Mouse (Mus musculus) lung, embryonic 16.5 days (tissue): ENCODE data around the gene Wnt16. TPM values are rescaled to one million over a fixed set of nuclear protein-coding genes. Genes with fewer than 3 reads are reported as not detected.
"Not testable (repeated sequence)": the region's sequence is repeated elsewhere in the genome, so short reads cannot be mapped to it uniquely, and the experiment has no call there.

Source experiments
- ATAC-seq: fragments of 200-750 bp; cut with Nextera tagmentation; 2 replicates; pipeline ENCODE4 v1.8.0; 2017; ENCODE audit warnings: low read depth, mild to moderate bottlenecking, moderate library complexity
- H3K27ac ChIP-seq: fragments of 300-500 bp; sonication (generic); 2 replicates; pipeline ENCODE4 v1.5.1; 2014; ENCODE audit warnings: mild to moderate bottlenecking, control low read depth, low read length
- H3K27me3 ChIP-seq: fragments of 300-500 bp; sonication (generic); 2 replicates; pipeline ENCODE4 v1.6.1; 2014; ENCODE audit warnings: low read depth, low read length, mixed read lengths; ENCODE audit not compliant: control insufficient read depth, insufficient read depth
- H3K36me3 ChIP-seq: fragments of 300-500 bp; sonication (generic); 2 replicates; pipeline ENCODE4 v1.6.1; 2014; ENCODE audit warnings: low read length; ENCODE audit not compliant: control insufficient read depth, insufficient read depth
- H3K4me1 ChIP-seq: fragments of 300-500 bp; sonication (generic); replicated peaks from 2 replicates; pipeline ENCODE4 v1.6.1; 2014; ENCODE audit warnings: low read length, mixed read lengths; ENCODE audit not compliant: control insufficient read depth, insufficient read depth
- H3K4me2 ChIP-seq: fragments of 300-500 bp; sonication (generic); 2 replicates; pipeline ENCODE4 v1.6.1; 2014; ENCODE audit warnings: low read depth, low read length, control low read depth
- H3K4me3 ChIP-seq: fragments of 300-500 bp; sonication (generic); 2 replicates; pipeline ENCODE4 v1.5.1; 2014; ENCODE audit warnings: mild to moderate bottlenecking, low read length, control low read depth
- H3K9ac ChIP-seq: fragments of 300-500 bp; sonication (generic); 2 replicates; pipeline ENCODE4 v1.6.1; 2014; ENCODE audit warnings: low read length, control low read depth
- H3K9me3 ChIP-seq: fragments of 300-500 bp; sonication (generic); 2 replicates; pipeline ENCODE4 v1.6.1; 2016; ENCODE audit warnings: low read length; ENCODE audit not compliant: control insufficient read depth
- WGBS: fragments of 180-500 bp; shearing (Covaris S2); extraction: QIAGEN DNeasy Blood & Tissue Kit; methylation state at CpG from one replicate; pipeline ENCODE4 v1.1.7; 2014; 5-methylcytosine and 5-hydroxymethylcytosine counted together
- polyA plus RNA-seq: library from polyadenylated mRNA; unstranded; fragments of >200 nt; fragmentation: Nextera tagmentation; extraction: Ambion mirVana; gene quantifications from 2 replicates; pipeline ENCODE4 v1.2.1, GENCODE M21; 2015

Gene Wnt16
- 0.18 and 0.19 TPM in 2 replicates for polyA plus RNA-seq

- peak within 1 kb of the TSS; percentile 54 for H3K4me2 ChIP-seq
- no peaks in the 10 kb centered on the region for H3K9me3 ChIP-seq
- ATAC-seq: peak; percentile 66
- H3K4me3 ChIP-seq: peak within 1 kb of the TSS; percentile 30
- peaks cover 14% of the 10 kb centered on the region for H3K4me1 ChIP-seq
- WGBS: 1% methylated on average over 20 of the region's 20 CpGs
- H3K36me3 ChIP-seq: no peaks in the 10 kb centered on the region
- no peak within 1 kb of the TSS for H3K27ac ChIP-seq
- no peak within 1 kb of the TSS for H3K9ac ChIP-seq
- H3K27me3 ChIP-seq: peaks cover 27% of the 10 kb centered on the region
Measured at GRCm38 (mm10) chr6:22288004-22288736, at the start of gene Wnt16. TSS of gene Wnt16 (plus strand) at chr6:22288227.

- Histone ChIP-seq H3K4me1 (no peaks in the 10 kb centered on the region), H3K27ac (no peak overlapping the region), H3K9me3 (no peaks in the 10 kb centered on the region), H3K9ac (no peak overlapping the region), H3K4me2 (no peak overlapping the region), H3K27me3 (no peaks in the 10 kb centered on the region), H3K4me3 (no peak overlapping the region), H3K36me3 (no peaks in the 10 kb centered on the region; the same call in 1 of the 2 replicates)
- WGBS: 75% methylated on average over 8 of the region's 8 CpGs
- ATAC-seq: no peak
Measured at GRCm38 (mm10) chr6:22243321-22243720, 44.7 kb upstream of the Wnt16 start.

GRCm38 (mm10) chr6:22246696-22247095 is 41.3 kb upstream of the Wnt16 start:
- H3K4me1 ChIP-seq: no peaks in the 10 kb centered on the region
- H3K27ac ChIP-seq: no peak overlapping the region
- no peak overlapping the region for H3K9ac ChIP-seq
- H3K9me3 ChIP-seq: no peaks in the 10 kb centered on the region
- H3K27me3 ChIP-seq: no peaks in the 10 kb centered on the region
- ATAC-seq: no peak
- WGBS: 87% methylated on average over 2 of the region's 2 CpGs
- no peaks in the 10 kb centered on the region for H3K36me3 ChIP-seq
- no peak overlapping the region for H3K4me2 ChIP-seq
- H3K4me3 ChIP-seq: no peak overlapping the region

GRCm38 (mm10) chr6:22258784-22259183 is 29.2 kb upstream of the Wnt16 start:
- WGBS: 68% methylated on average over 4 of the region's 4 CpGs
- Histone ChIP-seq H3K4me2 (no peak overlapping the region), H3K27ac (no peak overlapping the region), H3K4me1 (no peaks in the 10 kb centered on the region), H3K36me3 (no peaks in the 10 kb centered on the region), H3K4me3 (no peak overlapping the region), H3K9me3 (no peaks in the 10 kb centered on the region), H3K9ac (no peak overlapping the region), H3K27me3 (no peaks in the 10 kb centered on the region)
- ATAC-seq: no peak

- H3K27me3 ChIP-seq: no peaks in the 10 kb centered on the region
- H3K4me2 ChIP-seq: no peak overlapping the region
- no peak overlapping the region for H3K4me3 ChIP-seq
- no peak overlapping the region for H3K9ac ChIP-seq
- WGBS: 55% methylated on average over 4 of the region's 4 CpGs
- H3K9me3 ChIP-seq: no peaks in the 10 kb centered on the region
- ATAC-seq: no peak
- no peaks in the 10 kb centered on the region for H3K36me3 ChIP-seq
- H3K4me1 ChIP-seq: no peaks in the 10 kb centered on the region
- no peak overlapping the region for H3K27ac ChIP-seq
Measured at GRCm38 (mm10) chr6:22262519-22262918, 25.5 kb upstream of the Wnt16 start.

GRCm38 (mm10) chr6:22264094-22264493 is 23.9 kb upstream of the Wnt16 start:
- not testable (repeated sequence) for H3K27ac ChIP-seq, H3K36me3 ChIP-seq, H3K27me3 ChIP-seq, H3K4me1 ChIP-seq, ATAC-seq, H3K4me3 ChIP-seq, H3K4me2 ChIP-seq, H3K9ac ChIP-seq, H3K9me3 ChIP-seq
- 81% methylated on average over 8 of the region's 8 CpGs for WGBS

- Histone ChIP-seq H3K36me3 (no peaks in the 10 kb centered on the region), H3K4me2 (no peak overlapping the region), H3K9ac (no peak overlapping the region), H3K4me1 (no peaks in the 10 kb centered on the region), H3K27me3 (no peaks in the 10 kb centered on the region), H3K27ac (no peak overlapping the region), H3K9me3 (no peaks in the 10 kb centered on the region), H3K4me3 (no peak overlapping the region)
- 79% methylated on average over 4 of the region's 4 CpGs for whole genome bisulfite sequencing
- no peak for ATAC-seq
Measured at GRCm38 (mm10) chr6:22266018-22266417, 22.0 kb upstream of the Wnt16 start.

GRCm38 (mm10) chr6:22267807-22268667 is 20.0 kb upstream of the Wnt16 start:
- WGBS: 72% methylated on average over 5 of the region's 5 CpGs

GRCm38 (mm10) chr6:22268677-22269076 is 19.4 kb upstream of the Wnt16 start:
- no peaks in the 10 kb centered on the region for H3K36me3 ChIP-seq
- no peaks in the 10 kb centered on the region for H3K4me1 ChIP-seq
- no peak overlapping the region for H3K9ac ChIP-seq
- H3K27me3 ChIP-seq: no peaks in the 10 kb centered on the region
- no peak overlapping the region for H3K4me2 ChIP-seq
- H3K9me3 ChIP-seq: no peaks in the 10 kb centered on the region
- H3K27ac ChIP-seq: no peak overlapping the region
- no peak for ATAC-seq
- H3K4me3 ChIP-seq: no peak overlapping the region

More at GRCm38 (mm10) chr6:22267807-22268667, 20.0 kb upstream of the Wnt16 start:
- Histone ChIP-seq H3K4me2 (no peak overlapping the region), H3K9ac (no peak overlapping the region), H3K36me3 (no peaks in the 10 kb centered on the region), H3K27me3 (no peaks in the 10 kb centered on the region), H3K9me3 (no peaks in the 10 kb centered on the region), H3K4me1 (no peaks in the 10 kb centered on the region), H3K27ac (no peak overlapping the region), H3K4me3 (no peak overlapping the region)
- no peak for ATAC-seq
